Mouse (Mus musculus) c-Kit-negative CD71-positive TER-119-positive erythroid progenitor cells, embryonic 14.5 days (primary cell): Measurements from ENCODE around the gene Gm44579.

Experiments used
- DNase-seq: peaks from one replicate; pipeline ENCODE4 v3.0.0-alpha.2; 2013; ENCODE audit warnings: low read depth, low spot score

Gene Gm44579

DNA sequence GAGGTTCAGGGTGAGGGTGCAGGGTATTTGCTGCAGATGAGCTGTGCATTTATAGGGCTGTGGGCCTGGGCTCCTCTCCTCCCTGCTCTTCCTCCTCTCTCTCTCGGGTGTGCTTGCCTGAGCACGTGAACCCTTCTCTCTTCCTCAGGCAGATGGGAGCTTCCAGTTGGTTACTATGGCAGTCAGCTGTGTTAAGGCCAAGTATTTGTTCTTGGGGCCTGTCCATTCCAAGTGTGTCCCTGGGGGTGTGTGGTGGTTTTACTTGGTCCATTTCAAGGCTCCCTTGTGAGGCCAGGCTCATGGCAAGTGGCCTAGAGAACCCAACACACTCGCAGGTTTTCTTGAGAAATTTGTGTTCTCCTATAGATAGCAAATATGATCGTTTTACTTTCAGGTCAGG is at the start of gene Gm44579, which contains the start of gene Olfr287:
TSS of gene Gm44579 (minus strand) at position 101 of the 400 bp plus-strand sequence.
TSS of gene Olfr287 (minus strand) at position 180 of the 400 bp plus-strand sequence.
- DNase-seq, result no peak

DNA sequence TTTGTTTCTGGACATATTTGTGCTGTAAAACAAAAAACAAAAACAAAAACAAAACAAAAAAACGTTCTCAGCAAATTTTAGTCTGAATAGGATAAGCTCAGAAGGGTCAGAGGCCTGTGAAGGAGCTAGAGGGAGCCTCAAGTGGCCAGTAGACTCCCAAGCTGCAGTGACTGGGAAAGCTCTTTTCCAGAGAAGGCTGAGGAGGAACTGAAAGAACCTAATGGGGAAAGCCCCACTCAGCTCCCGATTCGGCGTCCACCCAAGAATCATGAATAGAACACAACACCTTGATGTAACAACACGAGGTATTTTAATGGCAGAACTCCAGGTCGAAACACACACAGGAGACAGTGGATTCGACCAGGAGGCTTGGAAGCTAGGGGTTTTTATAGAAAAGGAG is 37.0 kb upstream of the Gm44579 start:
- no peak for DNase-seq

DNA sequence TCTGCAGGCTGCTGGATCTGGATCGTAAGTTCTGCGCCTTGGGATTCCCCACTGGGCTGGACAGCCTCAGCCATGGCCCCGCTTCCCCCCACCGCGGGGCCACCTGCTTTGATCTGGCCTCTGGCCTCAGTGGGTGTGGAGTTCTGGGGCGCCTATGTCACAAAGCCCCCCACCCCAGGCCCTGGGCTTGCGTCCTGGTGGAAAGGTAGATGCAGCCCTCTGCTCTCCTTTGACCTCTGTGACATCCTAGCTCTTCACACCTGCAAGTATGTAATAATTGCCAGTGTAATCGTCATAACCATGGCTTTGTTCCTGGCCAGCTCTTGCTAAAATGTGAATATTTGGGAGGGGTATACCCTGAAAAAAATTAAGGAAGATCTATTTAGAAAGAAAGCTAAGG is 36.4 kb upstream of the Gm44579 start, which contains the start of gene H1fnt:
TSS of gene H1fnt (minus strand) at position 101 of the 400 bp plus-strand sequence.
- no peak for DNase-seq

DNA sequence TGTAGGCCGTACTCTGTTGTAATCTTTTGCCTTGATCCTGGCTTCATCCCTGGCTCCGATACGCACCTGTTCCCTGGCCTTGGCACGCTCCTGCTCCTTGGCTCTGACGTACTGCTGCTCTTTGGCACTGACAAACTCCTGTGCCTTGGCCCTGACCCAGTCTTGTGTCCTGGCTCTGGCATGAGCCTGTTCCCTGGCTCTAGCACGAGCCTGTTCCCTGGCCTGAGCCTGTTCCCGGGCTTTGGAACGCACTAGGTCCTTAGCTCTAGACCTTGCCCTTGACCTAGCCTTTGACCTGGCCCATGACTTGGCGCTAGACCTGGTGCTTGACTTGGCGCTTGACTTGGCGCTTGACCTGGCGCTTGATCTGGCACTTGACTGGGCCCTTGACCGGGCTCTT is 35.5 kb upstream of the Gm44579 start:
- DNase-seq, result no peak

DNA sequence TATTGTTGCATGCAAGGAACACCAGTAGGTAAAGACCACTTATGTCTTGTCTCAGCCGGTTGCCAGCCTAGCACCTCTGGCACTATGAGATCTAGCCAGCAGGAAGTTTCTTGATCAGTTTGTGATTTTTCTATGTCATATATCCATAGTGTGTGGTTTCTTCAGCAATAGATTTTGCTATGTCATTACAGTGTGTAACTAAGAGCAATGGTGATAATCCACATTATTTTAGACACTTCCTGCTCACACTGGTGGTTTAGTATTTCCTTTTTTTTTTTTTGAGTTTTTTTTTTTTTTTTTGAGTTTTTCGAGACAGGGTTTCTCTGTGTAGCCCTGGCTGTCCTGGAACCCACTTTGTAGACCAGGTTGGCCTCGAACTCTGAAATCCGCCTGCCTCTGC is 14.7 kb upstream of the Gm44579 start:
- DNase-seq, result no peak

DNA sequence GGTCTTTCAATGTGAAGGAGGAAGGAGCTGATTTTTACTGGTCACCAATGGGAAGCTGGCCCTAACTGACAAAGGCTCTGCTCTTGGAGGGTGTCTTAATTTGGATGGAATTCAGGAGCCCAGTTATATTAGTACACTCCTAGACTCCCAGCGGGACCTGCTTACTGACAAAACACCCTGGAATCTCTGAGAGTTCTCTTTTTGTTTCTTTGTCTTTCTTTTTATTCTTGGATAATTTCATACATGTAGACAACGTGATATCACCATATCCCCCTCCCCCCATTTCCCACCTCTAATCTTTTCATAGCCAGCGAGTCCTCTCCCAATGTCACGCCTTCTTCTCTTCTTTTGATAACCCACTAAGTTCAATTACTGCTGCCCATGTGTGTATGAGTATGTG is 13.6 kb upstream of the Gm44579 start, which contains the start of gene Olfr286:
TSS of gene Olfr286 (minus strand) at position 101 of the 400 bp plus-strand sequence.
- no peak for DNase-seq

DNA sequence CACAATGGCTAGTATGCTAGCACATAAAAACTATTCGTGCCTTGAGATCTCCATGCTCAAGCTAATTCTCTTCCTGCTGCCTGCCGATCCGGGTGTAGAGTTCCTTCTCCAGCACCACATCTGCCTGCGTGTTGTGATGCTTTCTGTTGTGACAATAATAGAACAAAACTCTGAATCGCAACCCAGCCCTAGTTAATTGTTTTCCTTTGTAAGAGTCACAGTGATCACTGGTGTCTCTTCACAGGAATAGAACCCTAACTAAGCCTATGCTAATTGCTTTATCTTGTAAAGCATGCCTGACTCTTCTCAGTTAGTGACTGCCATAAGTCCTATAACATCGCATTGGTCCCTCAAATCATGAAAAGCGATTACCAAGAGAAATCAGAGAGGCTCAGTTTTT is 5.3 kb upstream of the Gm44579 start:
- DNase-seq, result no peak

DNA sequence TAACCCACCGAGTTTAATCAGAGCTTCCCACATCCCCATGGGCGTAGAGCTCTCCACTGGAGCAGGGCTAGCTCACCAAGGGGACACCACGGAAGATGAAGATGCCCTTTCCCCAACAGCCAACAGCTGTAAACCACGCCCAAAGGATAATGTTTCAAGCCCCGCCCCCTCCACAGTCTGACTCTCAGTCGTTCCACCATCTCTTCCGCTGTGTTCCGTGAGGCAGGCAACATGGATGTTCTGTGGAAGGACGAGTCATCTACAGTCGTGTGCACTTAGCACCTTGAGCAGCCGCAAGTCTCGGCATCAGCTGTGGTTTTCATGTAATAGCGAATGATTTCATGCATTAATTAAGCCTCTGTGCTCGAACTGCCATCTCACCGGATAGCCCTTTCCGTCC is 4.8 kb upstream of the Gm44579 start:
- no peak for DNase-seq

DNA sequence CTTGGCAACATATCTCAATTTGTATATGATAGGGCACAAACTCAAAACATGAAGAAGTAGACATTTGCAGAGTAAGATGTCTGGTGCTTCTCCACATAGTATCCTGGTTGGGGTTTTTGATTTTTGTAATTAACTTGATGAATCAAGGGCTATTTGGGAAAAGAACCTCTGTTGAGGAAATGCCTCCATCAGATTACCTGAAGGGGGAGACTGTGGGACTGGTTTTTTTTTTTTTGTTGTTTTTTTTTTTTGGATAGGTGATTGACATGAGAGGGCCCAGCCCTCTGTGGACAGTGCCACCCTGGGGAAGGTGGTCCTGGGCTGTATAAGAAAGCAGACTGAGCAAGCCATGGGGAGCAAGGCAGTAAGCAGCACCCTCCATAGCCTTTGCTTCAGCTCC is 1.6 kb upstream of the Gm44579 start:
- DNase-seq, result no peak

DNA sequence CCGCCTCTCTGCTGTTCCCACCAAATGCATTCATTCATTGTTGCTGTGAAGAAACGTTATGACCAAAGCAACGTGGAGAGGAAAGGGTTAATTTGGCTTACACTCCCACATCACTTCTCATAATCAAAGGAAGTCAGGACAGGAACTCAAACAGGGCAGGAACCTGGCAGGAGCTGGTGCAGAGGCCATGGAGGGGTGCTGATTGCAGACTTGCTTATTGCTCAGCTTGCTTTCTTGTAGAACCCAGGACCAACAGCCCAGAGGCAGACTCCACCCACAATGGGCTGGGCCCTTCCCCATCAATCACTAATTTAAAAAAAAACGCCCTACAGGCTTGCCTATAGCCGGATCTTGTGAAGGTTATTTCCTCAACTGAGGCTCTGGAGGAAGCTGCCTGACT is 6.6 kb downstream of the Gm44579 start:
- no peak for DNase-seq

DNA sequence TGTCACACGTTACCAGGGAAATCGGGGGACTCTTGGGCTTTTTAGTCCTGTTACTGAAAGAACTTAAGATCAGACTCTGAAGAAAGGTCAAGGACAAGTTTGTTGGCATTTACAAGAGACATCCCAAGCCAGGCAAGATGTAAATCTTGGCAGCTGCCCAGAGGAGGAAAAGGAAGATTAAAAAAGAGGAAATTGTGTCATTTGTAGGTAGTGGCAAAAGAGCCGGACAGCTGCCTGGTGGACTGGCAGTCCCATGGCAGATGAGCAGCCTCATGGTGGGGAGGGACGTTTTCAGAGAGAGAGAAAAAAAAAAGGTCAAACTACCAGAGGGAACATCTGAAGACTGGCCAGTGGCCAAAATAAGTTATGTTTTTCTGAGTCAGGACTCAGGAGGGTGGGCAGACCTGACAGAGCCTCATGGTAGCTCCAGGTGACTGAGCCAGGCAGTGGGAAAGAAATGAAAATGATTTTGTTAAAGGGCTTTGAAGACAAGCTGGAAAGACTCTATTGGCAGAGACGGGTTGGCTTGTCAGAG is 7.4 kb downstream of the Gm44579 start:
- no peak for DNase-seq

DNA sequence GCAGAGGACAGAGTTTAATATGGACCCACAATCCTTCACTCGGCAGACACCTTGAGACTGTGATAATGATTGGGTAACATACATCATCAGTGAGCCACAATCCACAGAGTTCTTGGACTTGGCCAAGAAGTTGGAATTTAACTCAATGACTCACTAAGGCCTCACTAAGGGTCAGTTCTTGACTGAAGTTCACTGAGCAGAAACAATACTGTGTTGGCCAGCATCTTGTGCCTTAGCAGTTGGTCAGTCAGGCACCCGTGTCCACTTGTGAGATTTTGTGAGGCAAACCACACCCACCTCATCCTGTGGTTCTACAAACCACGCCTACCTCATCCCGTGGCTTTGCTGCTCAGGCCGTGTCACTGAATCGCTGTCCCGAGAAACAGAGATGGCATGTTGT is 11.1 kb downstream of the Gm44579 start:
- DNase-seq, result no peak

DNA sequence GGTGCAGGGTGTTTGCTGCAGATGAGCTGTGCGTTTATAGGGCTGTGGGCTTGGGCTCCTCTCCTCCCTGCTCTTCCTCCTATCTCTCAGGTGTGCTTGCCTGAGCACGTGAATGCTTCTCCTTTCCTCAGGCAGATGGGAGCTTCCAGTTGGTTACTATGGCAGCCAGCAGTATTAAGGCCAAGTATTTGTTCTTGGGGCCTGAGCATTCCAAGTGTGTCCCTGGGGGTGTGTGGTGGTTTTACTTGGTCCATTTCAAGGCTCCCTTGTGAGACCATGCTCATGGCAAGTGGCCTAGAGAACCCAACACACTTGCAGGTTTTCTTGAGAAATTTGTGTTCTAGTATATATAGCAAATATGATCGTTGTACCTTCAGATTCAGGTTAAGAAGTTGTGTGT is 25.3 kb downstream of the Gm44579 start, which contains the start of gene Olfr288:
TSS of gene Olfr288 (minus strand) at position 101 of the 400 bp plus-strand sequence.
- DNase-seq, result no peak

DNA sequence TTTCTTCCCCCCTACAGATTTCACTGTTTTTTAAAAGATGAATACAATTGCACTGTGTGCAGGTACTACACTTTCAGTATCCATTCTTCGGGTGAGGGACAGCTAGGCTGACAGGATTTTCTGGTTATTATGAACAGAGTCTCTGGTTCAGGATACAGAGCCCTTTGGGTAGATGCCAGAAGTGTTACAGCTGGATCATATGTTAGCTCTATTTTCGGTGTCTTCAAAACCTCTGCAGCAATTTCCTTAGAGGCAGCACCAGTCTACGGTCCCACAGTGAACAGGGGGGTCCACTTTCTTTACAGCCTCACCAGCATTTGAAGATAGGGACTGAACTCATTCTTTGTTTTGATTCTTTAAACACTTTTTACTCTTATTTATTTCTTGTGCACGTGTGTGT is 36.3 kb downstream of the Gm44579 start:
- no peak for DNase-seq

DNA sequence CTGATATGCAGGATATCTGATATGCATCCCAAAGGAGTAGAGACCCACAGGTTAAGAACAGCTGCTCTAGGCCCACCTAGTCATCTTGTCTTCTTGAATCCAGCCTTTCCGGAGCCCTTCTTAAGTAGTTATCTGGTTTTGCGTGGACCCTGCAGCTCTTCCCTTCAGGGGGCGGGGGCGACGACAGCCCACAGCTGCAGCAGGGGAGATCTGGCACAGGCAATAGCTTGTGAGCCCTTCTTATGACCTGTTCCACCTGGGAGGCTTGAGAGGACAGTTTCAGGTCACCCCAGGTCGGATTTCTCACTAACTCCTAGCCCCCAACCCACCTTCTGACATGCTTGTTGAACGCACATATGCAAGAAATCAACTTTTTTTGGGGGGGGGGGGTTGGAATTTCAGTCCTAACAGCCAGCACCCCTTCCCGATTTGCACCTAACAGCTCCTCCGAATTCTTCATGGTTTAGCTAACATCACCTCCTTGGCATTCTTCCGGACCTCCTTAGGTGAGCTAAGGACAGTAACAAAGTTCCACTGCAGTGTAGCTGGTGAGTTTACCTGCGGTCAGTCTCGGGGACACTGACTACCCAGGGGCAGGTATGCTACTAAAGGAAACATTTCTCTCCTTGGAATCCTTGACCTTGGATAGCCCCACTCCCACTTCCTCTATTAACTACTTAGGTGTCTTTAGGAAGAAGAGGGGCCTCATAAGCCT is 38.8 kb downstream of the Gm44579 start:
- DNase-seq, result no peak

DNA sequence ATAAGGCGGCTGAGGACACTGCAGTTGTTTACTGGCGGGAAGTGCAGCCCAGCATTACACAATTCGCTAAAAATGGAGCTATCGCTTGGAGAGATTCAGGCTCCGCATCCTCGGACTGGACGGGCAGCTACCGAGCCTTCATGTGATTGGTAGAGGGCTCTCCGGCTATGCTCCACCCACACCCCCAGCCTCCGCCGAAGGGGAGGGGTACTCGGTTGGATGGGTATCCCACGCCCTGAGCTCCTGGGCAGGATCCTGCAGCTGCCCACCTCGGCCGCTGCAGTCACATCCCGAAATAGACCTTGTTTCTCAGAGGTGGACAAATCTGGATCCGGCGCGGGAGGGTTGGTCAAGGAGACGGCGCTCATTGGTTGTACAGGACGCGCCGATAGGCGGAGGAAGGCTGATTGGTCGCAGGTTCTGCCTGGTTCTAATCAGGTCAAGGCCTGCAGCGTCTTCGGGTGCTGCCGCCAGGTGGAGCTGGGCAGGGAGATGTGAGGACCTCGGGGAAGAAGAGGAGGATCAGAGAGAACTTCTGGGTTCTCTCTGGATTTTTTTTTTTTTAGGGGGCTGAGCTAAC is 39.6 kb downstream of the Gm44579 start:
- peak; percentile 24 for DNase-seq

DNA sequence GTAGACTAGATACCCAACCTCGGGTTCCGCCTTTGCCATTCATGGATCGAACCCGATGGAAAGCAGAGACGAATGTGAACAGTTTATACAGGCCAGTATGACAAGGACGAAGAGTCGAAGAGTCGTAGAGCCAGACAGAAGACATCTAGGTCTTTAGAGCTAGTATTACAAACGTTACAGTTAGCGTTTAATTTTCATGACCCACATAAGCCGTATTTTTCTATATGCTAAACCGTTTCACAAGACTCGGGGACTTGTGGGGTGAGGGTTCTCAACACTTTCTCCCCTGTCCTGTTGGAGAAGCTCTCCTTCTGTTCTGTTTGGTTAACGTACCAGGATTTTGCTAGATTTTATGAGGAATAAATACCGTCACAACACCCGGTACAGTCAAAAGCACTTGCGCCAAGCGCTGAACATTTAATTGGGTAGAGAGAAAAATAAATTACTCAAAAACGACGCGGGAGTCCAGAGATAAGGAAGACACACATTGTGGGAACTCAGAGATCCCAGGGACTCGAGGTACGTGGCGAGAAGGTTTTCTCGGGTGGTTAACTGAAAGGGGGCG is 40.1 kb downstream of the Gm44579 start:
- no peak for DNase-seq

DNA sequence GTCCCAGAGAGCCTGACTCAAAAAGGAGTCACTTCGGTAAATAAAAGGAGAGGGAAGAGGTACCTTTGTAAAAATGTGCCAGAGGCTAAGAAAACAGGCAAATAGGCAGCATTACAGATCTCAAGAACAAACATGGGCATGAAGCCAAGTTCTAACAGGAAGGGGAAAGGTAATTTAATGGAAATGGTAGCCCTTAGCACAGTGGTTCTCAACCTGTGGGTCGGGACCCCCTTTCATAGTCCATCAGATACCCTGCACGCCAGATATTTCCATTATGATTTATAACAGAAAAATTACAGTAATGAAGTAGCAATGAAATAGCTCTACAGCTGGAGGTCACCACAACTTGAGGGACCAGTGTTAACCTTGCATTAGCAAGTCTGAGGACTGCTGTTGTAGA is 43.5 kb downstream of the Gm44579 start:
- no peak for DNase-seq

DNA sequence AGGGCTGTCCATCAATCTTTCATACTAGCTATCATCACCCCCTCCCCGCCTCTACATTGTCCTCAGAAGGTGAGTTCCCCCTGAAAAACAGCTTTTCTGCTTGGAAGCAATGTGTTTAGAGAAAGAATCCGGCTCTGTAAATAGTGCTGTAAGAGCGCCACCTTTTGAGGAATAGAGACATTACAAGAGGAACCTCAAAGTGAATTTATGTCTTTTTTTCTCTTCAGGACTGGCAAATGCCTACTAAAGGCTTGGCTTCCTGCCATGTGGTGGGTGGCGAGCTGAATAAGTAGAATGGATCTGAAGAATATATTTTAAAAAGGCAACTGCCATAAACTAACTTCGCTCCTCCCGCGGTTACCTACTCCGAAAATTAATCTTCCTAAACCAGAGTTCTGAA is 47.0 kb downstream of the Gm44579 start:
- DNase-seq, result no peak

DNA sequence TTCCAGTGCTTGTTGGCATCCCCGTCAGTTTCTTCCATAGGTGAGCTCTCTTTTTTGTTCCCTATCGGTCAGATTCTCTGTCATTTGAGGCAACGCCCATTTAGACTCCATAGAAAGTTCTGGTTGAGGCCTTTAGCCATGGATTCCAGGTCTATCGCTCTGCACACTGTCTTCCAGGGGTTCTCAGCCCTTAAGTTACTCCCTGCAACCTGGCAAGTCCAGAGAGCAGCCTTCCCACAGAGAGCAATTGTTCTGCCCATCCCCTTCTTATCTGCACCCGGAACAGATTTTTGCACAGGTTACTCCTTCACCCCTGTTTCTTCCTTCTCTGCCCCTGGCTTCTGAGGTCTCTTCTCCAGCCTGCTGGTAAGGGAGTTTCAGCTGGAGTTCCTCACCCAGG is 48.7 kb downstream of the Gm44579 start:
- DNase-seq, result no peak

DNA sequence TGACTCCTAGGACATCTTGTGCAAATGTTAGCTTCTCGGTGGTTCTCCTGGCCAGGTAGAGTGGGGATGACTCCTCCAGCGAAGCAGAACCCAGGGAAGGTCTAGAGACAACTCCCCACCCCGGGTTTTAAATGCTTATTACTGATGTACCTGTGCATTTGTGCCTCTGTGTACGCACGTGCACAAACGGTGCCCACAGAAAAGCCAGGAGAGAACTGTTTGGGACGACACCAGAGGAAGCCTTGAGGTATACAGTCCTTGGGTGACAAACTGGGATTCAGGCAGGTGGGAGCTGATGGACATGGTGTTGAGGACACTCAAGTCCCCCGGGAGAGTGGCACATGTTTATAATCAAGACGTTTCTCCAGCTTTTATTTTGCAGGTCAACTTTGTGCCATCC is 49.9 kb downstream of the Gm44579 start:
- DNase-seq, result no peak

DNA sequence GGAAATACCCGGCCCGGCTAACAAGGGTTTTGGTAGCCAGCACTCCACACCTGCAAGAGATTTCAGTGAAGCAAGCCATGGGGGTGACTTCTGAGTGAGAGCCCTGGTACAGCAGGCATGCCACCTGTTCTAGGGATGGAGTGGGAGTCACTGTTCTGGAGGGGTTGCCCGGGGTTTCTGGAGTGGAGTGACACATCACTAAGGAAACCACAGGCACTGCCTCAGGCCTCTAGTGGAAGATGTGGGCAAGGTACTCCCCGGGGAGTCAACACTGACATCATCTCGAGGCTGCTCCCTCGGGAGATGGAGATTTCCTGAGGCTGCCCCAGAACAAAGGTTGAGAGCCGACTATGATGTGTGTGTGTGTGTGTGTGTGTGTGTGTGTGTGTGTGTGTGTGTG is 50.4 kb downstream of the Gm44579 start:
- DNase-seq, result no peak

DNA sequence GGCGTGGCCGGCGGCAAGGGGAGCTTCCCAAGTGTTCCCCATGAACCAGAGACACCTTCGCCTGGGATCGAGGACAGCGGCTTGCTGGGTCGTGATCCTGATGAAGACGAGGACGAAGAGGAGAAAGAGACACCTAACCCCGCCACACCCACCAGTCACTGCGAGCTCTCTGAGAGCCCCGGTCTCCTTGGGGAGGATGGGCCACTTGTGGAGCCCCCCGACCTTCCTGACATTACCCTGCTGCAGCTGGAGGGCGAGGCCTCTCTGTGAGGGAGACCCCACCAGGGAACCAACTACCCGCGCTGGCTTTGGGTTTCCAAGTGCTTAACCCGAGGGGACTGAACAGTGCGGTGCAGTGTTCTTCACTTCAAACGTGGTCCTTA is 52.2 kb downstream of the Gm44579 start:
- DNase-seq, result no peak
